Mouse (Mus musculus) CH12.LX (cell line): Measurements from ENCODE around the gene Kalrn. TPM values are rescaled to one million over a fixed set of nuclear protein-coding genes. Genes with fewer than 3 reads are reported as not detected.

Source experiments
- DNase-seq: peaks from one replicate; pipeline ENCODE4 v3.0.0-alpha.2; 2013; ENCODE audit errors: extremely low read depth
- H3K27ac ChIP-seq: 2 replicates; pipeline ENCODE4 v1.5.1; 2012; ENCODE audit warnings: low read depth, mild to moderate bottlenecking, control low read depth, moderate library complexity; ENCODE audit not compliant: insufficient read depth
- H3K27me3 ChIP-seq: replicated peaks from 2 replicates; pipeline ENCODE3; 2012; ENCODE audit warnings: inconsistent platforms
- H3K36me3 ChIP-seq, 2 experiments: replicated peaks in 1 of 2; 2 replicates each; pipeline versions ENCODE3 to v1.6.1; 2012; ENCODE audit warnings: inconsistent platforms in 1 of 2, low read length in 1 of 2, mild to moderate bottlenecking in 1 of 2, mixed read lengths in 1 of 2, moderate library complexity in 1 of 2; ENCODE audit not compliant: control insufficient read depth in 1 of 2, insufficient read depth in 1 of 2
- H3K4me1 ChIP-seq, 2 experiments: 2 replicates each; pipeline ENCODE4 v1.6.1; 2012; ENCODE audit warnings: inconsistent platforms in 1 of 2, moderate library complexity in 1 of 2; ENCODE audit not compliant: insufficient read depth in 2 of 2, control insufficient read depth in 1 of 2
- H3K4me2 ChIP-seq: 2 replicates; pipeline ENCODE4 v1.6.1; 2012; ENCODE audit warnings: low read depth, mild to moderate bottlenecking, control low read depth; ENCODE audit not compliant: poor library complexity, insufficient read depth, severe bottlenecking
- H3K4me3 ChIP-seq, 3 experiments: fragments of 150-350 bp in 1 of 3; sonication (generic) in 1 of 3; replicated peaks in 1 of 3; 2 replicates each; pipeline versions ENCODE3 to v1.5.1; 2011 to 2012; ENCODE audit warnings: low read depth in 2 of 3, low read length in 2 of 3, mild to moderate bottlenecking in 2 of 3, moderate library complexity in 2 of 3, control low read depth in 1 of 3, improper control_type of control experiment in 1 of 3, inconsistent platforms in 1 of 3, mixed read lengths in 1 of 3; ENCODE audit not compliant: poor library complexity in 1 of 3
- H3K79me2 ChIP-seq: replicated peaks from 2 replicates; pipeline ENCODE4 v1.6.1; 2012; ENCODE audit warnings: mild to moderate bottlenecking, moderate library complexity; ENCODE audit not compliant: control insufficient read depth, poor library complexity, insufficient read depth, severe bottlenecking; ENCODE audit errors: extremely low read depth
- H3K9ac ChIP-seq: 2 replicates; pipeline ENCODE4 v1.6.1; 2012; ENCODE audit warnings: low read depth, mild to moderate bottlenecking, control low read depth, moderate library complexity; ENCODE audit not compliant: insufficient read depth
- H3K9me3 ChIP-seq: replicated peaks from 2 replicates; pipeline ENCODE3; 2012; ENCODE audit warnings: low read length, inconsistent platforms, mixed read lengths
- BHLHE40 ChIP-seq: IDR thresholded peaks from 2 replicates; pipeline ENCODE4 v1.6.1; 2011; ENCODE audit warnings: mild to moderate bottlenecking, low read depth, low read length, improper control_type of control experiment
- E2F4 ChIP-seq: IDR thresholded peaks from 2 replicates; pipeline ENCODE4 v1.6.1; 2011; ENCODE audit warnings: low read depth, low read length, improper control_type of control experiment; ENCODE audit not compliant: insufficient replicate concordance
- ETS1 ChIP-seq: conservative IDR thresholded peaks from 2 replicates; pipeline ENCODE4 v1.6.1; 2012; ENCODE audit warnings: low read depth, mild to moderate bottlenecking, inconsistent platforms, low read length, improper control_type of control experiment, moderate library complexity
- GABPA ChIP-seq: IDR thresholded peaks from 2 replicates; pipeline ENCODE4 v1.6.1; 2012; ENCODE audit warnings: low read depth, low read length, improper control_type of control experiment, inconsistent platforms; ENCODE audit not compliant: insufficient replicate concordance
- JUND ChIP-seq: conservative IDR thresholded peaks from 2 replicates; pipeline ENCODE4 v1.6.1; 2011; ENCODE audit warnings: low read depth, low read length, improper control_type of control experiment
- KAT2A ChIP-seq: IDR thresholded peaks from 2 replicates; pipeline ENCODE4 v1.6.1; 2012; ENCODE audit warnings: low read length, improper control_type of control experiment, inconsistent platforms; ENCODE audit not compliant: insufficient replicate concordance
- MAFK ChIP-seq: IDR thresholded peaks from 2 replicates; pipeline ENCODE4 v1.6.1; 2011; ENCODE audit warnings: low read length, improper control_type of control experiment; ENCODE audit not compliant: insufficient replicate concordance
- MXI1 ChIP-seq: IDR thresholded peaks from 2 replicates; pipeline ENCODE4 v1.6.1; 2011; ENCODE audit warnings: mild to moderate bottlenecking, low read depth, low read length, improper control_type of control experiment
- MYC ChIP-seq: IDR thresholded peaks from 2 replicates; pipeline ENCODE4 v1.6.1; 2011; ENCODE audit warnings: low read depth, mild to moderate bottlenecking, improper control_type of control experiment, low read length
- RAD21 ChIP-seq: IDR thresholded peaks from 2 replicates; pipeline ENCODE4 v1.6.1; 2011; ENCODE audit warnings: low read depth, mild to moderate bottlenecking, low read length, improper control_type of control experiment, moderate library complexity
- SIN3A ChIP-seq: IDR thresholded peaks from 2 replicates; pipeline ENCODE4 v1.6.1; 2012; ENCODE audit warnings: low read length, improper control_type of control experiment, inconsistent platforms
- TBP ChIP-seq: conservative IDR thresholded peaks from 2 replicates; pipeline ENCODE4 v1.6.1; 2011; ENCODE audit warnings: low read depth, low read length, improper control_type of control experiment
- UBTF ChIP-seq: IDR thresholded peaks from 2 replicates; pipeline ENCODE4 v1.6.1; 2012; ENCODE audit warnings: low read depth, mild to moderate bottlenecking, inconsistent platforms, low read length, improper control_type of control experiment, moderate library complexity
- ZKSCAN1 ChIP-seq: IDR thresholded peaks from 2 replicates; pipeline ENCODE4 v1.6.1; 2012; ENCODE audit warnings: low read depth, inconsistent platforms, low read length, improper control_type of control experiment, borderline replicate concordance
- ZMIZ1 ChIP-seq: IDR thresholded peaks from 2 replicates; pipeline ENCODE4 v1.6.1; 2012; ENCODE audit warnings: low read depth, mild to moderate bottlenecking, inconsistent platforms, low read length, improper control_type of control experiment
- dilution Hi-C: fragments of 300-500 bp; cut with MboI; formaldehyde crosslinking; loops from 2 replicates; pipeline ENCODE4 v1.14.3; 2020; ENCODE audit warnings: low sequenced_read_pairs; ENCODE audit not compliant: extremely low pct_unique_long_range_greater_than_20kb, extremely low pct_ligation_motif_present
- in situ Hi-C: fragments of 300-500 bp; cut with MboI; formaldehyde crosslinking; loops from 3 replicates; pipeline ENCODE4 v1.14.3; 2019; ENCODE audit warnings: low sequenced_read_pairs, low pct_ligation_motif_present, low pct_unique_long_range_greater_than_20kb, mixed read lengths
- polyA plus RNA-seq: library from polyadenylated mRNA; unstranded; fragments of >175 nt; gene quantifications from 2 replicates; pipeline ENCODE4 v1.2.1, GENCODE M21; 2012; ENCODE audit warnings: low read depth; ENCODE audit not compliant: insufficient read length
- total RNA-seq, 2 experiments: library from RNA; depleted of rRNA; stranded (reverse); fragments of 300-350 nt in 1 of 2; fragments of >200 nt in 1 of 2; gene quantifications; 2 replicates each; pipeline ENCODE4 v1.2.3; 2012 to 2014

Kalrn gene
- total and polyA plus RNA-seq, 3 experiments = 0.08 to 0.09 TPM; not detected in 1

DNA sequence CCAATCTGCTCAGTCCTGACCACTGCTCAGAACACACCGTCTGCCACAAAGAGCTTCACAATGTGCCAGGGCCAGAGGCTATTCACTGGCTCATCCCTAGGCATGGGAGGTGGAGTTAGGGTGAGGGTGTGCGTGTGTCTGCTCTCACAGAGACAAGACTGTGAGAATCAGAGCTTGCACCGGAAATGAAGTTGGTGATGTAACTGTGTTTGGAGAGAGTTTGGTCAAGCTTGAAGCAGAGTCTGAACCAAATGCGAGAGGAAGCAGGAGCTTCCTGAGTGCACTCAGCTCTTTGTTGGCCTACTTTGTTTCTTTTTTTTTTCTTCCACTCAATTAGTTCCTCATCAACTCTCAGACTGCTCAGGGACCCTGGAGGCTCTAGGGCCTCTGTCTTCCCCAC lies 325.1 kb downstream of the Kalrn start:
- dilution Hi-C loops (no loop called here), in situ Hi-C loops (no loop called here)
- 0 out of 4 replicates have a peak, but pooled peaks cover 0 to 2% of the 10 kb centered on the region in 2 experiments for H3K4me1 ChIP-seq
- TF ChIP-seq MYC = no peak
- no peak for TF ChIP-seq ZKSCAN1
- no peak for TF ChIP-seq ZMIZ1
- no peak for TF ChIP-seq TBP
- TF ChIP-seq MXI1 = no peak
- TF ChIP-seq MAFK = no peak
- no peak for TF ChIP-seq GABPA
- no peak for TF ChIP-seq KAT2A
- no peak for TF ChIP-seq UBTF
- H3K9me3 ChIP-seq = peaks cover 5% of the 10 kb centered on the region
- H3K79me2 ChIP-seq = no peaks in the 10 kb centered on the region
- no peak overlapping the region for H3K4me2 ChIP-seq
- no peaks in the 10 kb centered on the region for H3K36me3 ChIP-seq
- peaks cover 80% of the 10 kb centered on the region for H3K27me3 ChIP-seq
- peak; percentile 4 for DNase-seq
- H3K9ac ChIP-seq = no peak overlapping the region
- no peak overlapping the region for H3K27ac ChIP-seq
- no peak overlapping the region for H3K4me3 ChIP-seq

DNA sequence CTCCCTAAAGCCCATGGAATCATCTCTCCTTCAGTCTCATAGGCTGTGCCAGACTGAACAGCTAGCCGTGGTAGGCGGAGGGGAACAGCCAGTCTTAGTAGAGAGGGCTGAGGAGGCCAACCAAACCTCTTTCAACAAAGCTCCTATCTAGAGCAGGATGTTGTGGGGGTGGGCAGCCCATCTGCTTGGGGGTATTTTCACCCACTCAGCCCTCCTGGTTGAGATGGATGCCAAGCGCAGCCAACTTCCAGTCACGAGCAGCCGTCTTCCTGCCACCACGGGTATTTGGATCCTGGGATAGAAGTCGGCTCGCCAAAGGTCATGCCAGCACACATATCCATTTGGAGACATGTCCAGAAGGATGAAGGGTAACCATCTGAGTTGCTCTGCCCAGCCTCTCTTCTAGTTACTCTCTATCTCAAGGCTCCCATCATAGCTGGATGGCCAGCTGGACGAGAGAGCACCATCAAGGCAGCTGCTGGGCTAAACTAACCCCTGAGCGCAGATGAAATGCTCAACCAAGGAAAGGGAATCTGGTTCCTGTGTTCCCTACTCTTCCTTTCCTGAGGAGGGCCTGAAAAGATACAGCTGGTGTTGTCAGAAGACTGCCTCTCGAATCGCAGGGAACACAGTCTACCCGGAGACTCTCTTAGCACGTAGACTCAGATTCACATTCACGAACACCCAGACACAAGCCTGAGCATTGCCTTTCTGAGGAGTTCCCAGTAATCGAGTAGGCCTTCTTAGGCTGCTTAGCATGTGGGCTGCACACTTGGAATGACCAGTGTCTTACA lies 331.2 kb downstream of the Kalrn start:
- H3K27ac ChIP-seq = no peak overlapping the region
- H3K79me2 ChIP-seq = no peaks in the 10 kb centered on the region
- H3K4me3 ChIP-seq = no peak overlapping the region
- H3K9me3 ChIP-seq = no peaks in the 10 kb centered on the region
- no peak overlapping the region for H3K4me2 ChIP-seq
- H3K9ac ChIP-seq = no peak overlapping the region
- H3K4me1 ChIP-seq = no peaks in the 10 kb centered on the region
- peaks cover 80% of the 10 kb centered on the region for H3K27me3 ChIP-seq
- no peak for TF ChIP-seq KAT2A
- TF ChIP-seq SIN3A = no peak
- no peak for TF ChIP-seq UBTF
- no peak for DNase-seq
- in situ Hi-C loops (no loop called here), dilution Hi-C loops (no loop called here)
- no peaks in the 10 kb centered on the region for H3K36me3 ChIP-seq

GRCm38 (mm10) chr16:34239618-34240017 lies 333.7 kb downstream of the Kalrn start:
- dilution Hi-C loops = no loop called here
- TF ChIP-seq ZMIZ1 (no peak), BHLHE40 (no peak), RAD21 (no peak), ETS1 (no peak), SIN3A (no peak), E2F4 (no peak), JUND (no peak)
- TF ChIP-seq, all 38 proteins: peak for 0
- H3K9me3 ChIP-seq = no peaks in the 10 kb centered on the region
- H3K79me2 ChIP-seq = no peaks in the 10 kb centered on the region
- H3K4me3 ChIP-seq = no peak overlapping the region
- no peak for DNase-seq
- in situ Hi-C loops = no loop called here
- H3K36me3 ChIP-seq = no peaks in the 10 kb centered on the region
- no peak overlapping the region for H3K4me2 ChIP-seq
- H3K27me3 ChIP-seq = peaks cover 83% of the 10 kb centered on the region
- no peak overlapping the region for H3K27ac ChIP-seq
- H3K4me1 ChIP-seq = no peaks in the 10 kb centered on the region
- no peak overlapping the region for H3K9ac ChIP-seq
